Mouse (Mus musculus) bone marrow macrophage, adult 2 months (primary cell): Measurements from ENCODE around the gene Chst13.

Experiments
- CTCF ChIP-seq: IDR thresholded peaks from 2 replicates; pipeline ENCODE4 v1.5.1; 2012; ENCODE audit warnings: low read depth, mild to moderate bottlenecking, low read length, moderate library complexity
- POLR2A ChIP-seq: IDR thresholded peaks from 2 replicates; pipeline ENCODE4 v1.6.1; 2012; ENCODE audit warnings: mild to moderate bottlenecking, low read depth, low read length, borderline replicate concordance

- TF ChIP-seq CTCF (no peak), POLR2A (no peak)
These were observed 36.7 kb downstream of the Chst13 start for GRCm38 (mm10) chr6:90288265-90288664.
